Mouse (Mus musculus) forebrain, embryonic 12.5 days (tissue): Measurements from ENCODE around the gene 1700021F07Rik. TPM values are rescaled to one million over a fixed set of nuclear protein-coding genes. Genes with fewer than 3 reads are reported as not detected.

Experiments
- ATAC-seq: fragments of 200-750 bp; cut with Nextera tagmentation; 2 replicates; pipeline ENCODE4 v1.8.0; 2017; ENCODE audit warnings: moderate TSS enrichment; ENCODE audit not compliant: low FRiP score
- H3K27ac ChIP-seq: fragments of 300-500 bp; sonication (generic); 2 replicates; pipeline ENCODE4 v1.5.1; 2016; ENCODE audit warnings: mild to moderate bottlenecking
- H3K27me3 ChIP-seq: fragments of 300-500 bp; sonication (generic); 2 replicates; pipeline ENCODE4 v1.6.1; 2016; ENCODE audit warnings: mild to moderate bottlenecking
- H3K36me3 ChIP-seq: fragments of 300-500 bp; sonication (generic); replicated peaks from 2 replicates; pipeline ENCODE4 v1.6.1; 2016; ENCODE audit warnings: mild to moderate bottlenecking
- H3K4me1 ChIP-seq: fragments of 300-500 bp; sonication (generic); 2 replicates; pipeline ENCODE4 v1.6.1; 2016
- H3K4me2 ChIP-seq: fragments of 300-500 bp; sonication (generic); 2 replicates; pipeline ENCODE4 v1.6.1; 2016; ENCODE audit warnings: mild to moderate bottlenecking, moderate library complexity
- H3K4me3 ChIP-seq: fragments of 300-500 bp; sonication (generic); replicated peaks from 2 replicates; pipeline ENCODE4 v1.5.1; 2016; ENCODE audit warnings: mild to moderate bottlenecking
- H3K9ac ChIP-seq: fragments of 300-500 bp; sonication (generic); 2 replicates; pipeline ENCODE4 v1.6.1; 2016; ENCODE audit warnings: mild to moderate bottlenecking
- H3K9me3 ChIP-seq: fragments of 300-500 bp; sonication (generic); 2 replicates; pipeline ENCODE4 v1.6.1; 2016
- WGBS: fragments of 180-500 bp; shearing (Covaris S2); methylation state at CpG from one replicate; pipeline ENCODE4 v1.1.7; 2016; 5-methylcytosine and 5-hydroxymethylcytosine counted together
- polyA plus RNA-seq: library from polyadenylated mRNA; unstranded; fragments of >200 nt; fragmentation: Nextera tagmentation; extraction: Ambion mirVana; gene quantifications from 2 replicates; pipeline ENCODE4 v1.2.1, GENCODE M21; 2016

1700021F07Rik gene
- not detected in 2 replicates for polyA plus RNA-seq

DNA sequence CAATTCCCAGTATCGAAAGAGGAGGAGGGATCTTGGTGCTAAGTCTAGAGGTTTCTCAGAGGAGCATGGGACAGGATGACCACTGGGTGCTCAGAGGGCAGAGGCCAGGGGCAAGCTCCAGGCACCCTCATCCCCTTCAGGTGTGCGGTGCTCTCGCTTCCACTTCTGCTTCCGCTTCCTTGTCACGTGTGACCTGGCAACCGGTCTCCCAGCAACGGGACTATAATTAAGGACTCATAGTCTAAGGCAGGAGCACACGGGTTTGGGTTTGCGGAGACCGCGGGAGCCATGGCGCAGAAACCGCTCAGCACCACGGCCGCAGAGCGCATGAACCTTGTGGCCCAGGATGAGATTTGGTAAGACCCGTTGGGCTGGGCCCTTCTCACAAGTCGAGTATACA, at the start of gene 1700021F07Rik:
TSS of gene 1700021F07Rik (plus strand) at position 211 of the 400 bp plus-strand sequence.
- no peaks in the 10 kb centered on the region for H3K27me3 ChIP-seq
- no peak within 1 kb of the TSS for H3K9ac ChIP-seq
- no peaks in the 10 kb centered on the region for H3K4me1 ChIP-seq
- 92% methylated on average over 18 of the region's 18 CpGs for WGBS
- no peaks in the 10 kb centered on the region for H3K36me3 ChIP-seq
- no peak within 1 kb of the TSS for H3K4me3 ChIP-seq
- no peak within 1 kb of the TSS for H3K27ac ChIP-seq
- H3K4me2 ChIP-seq = no peak within 1 kb of the TSS
- ATAC-seq = no peak
- H3K9me3 ChIP-seq = no peaks in the 10 kb centered on the region

- Histone ChIP-seq H3K4me1 (no peaks in the 10 kb centered on the region), H3K27me3 (no peaks in the 10 kb centered on the region), H3K4me3 (no peak overlapping the region), H3K9me3 (no peaks in the 10 kb centered on the region), H3K36me3 (no peaks in the 10 kb centered on the region), H3K4me2 (no peak overlapping the region), H3K9ac (no peak overlapping the region), H3K27ac (no peak overlapping the region)
- no peak for ATAC-seq
- 82% methylated on average over 11 of the region's 11 CpGs for WGBS
Observed at GRCm38 (mm10) chr2:173473233-173473632, 49.2 kb upstream of the 1700021F07Rik start.

- Histone ChIP-seq H3K4me1 (no peaks in the 10 kb centered on the region), H3K4me2 (no peak overlapping the region), H3K36me3 (no peaks in the 10 kb centered on the region), H3K9me3 (no peaks in the 10 kb centered on the region), H3K27ac (no peak overlapping the region), H3K27me3 (no peaks in the 10 kb centered on the region), H3K9ac (no peak overlapping the region), H3K4me3 (no peak overlapping the region)
- 94% methylated on average over 12 of the region's 12 CpGs for WGBS
- ATAC-seq = no peak
Observed at GRCm38 (mm10) chr2:173479050-173479449, 43.3 kb upstream of the 1700021F07Rik start.

- Histone ChIP-seq H3K36me3 (no peaks in the 10 kb centered on the region), H3K4me1 (no peaks in the 10 kb centered on the region), H3K4me2 (no peak overlapping the region), H3K27me3 (no peaks in the 10 kb centered on the region), H3K9ac (no peak overlapping the region), H3K27ac (no peak overlapping the region), H3K9me3 (no peaks in the 10 kb centered on the region), H3K4me3 (no peak overlapping the region)
- 93% methylated on average over 4 of the region's 4 CpGs for WGBS
- ATAC-seq = no peak
Observed at GRCm38 (mm10) chr2:173484486-173484885, 37.9 kb upstream of the 1700021F07Rik start.

GRCm38 (mm10) chr2:173499612-173500011, 22.8 kb upstream of the 1700021F07Rik start:
- Histone ChIP-seq H3K9me3 (0 out of 2 replicates have a peak, but pooled peaks cover 2% of the 10 kb centered on the region), H3K36me3 (no peaks in the 10 kb centered on the region), H3K27me3 (no peaks in the 10 kb centered on the region), H3K9ac (no peak overlapping the region), H3K4me3 (no peak overlapping the region), H3K4me1 (no peaks in the 10 kb centered on the region), H3K27ac (no peak overlapping the region), H3K4me2 (no peak overlapping the region)
- 88% methylated on average over 2 of the region's 2 CpGs for whole genome bisulfite sequencing
- ATAC-seq = no peak

DNA sequence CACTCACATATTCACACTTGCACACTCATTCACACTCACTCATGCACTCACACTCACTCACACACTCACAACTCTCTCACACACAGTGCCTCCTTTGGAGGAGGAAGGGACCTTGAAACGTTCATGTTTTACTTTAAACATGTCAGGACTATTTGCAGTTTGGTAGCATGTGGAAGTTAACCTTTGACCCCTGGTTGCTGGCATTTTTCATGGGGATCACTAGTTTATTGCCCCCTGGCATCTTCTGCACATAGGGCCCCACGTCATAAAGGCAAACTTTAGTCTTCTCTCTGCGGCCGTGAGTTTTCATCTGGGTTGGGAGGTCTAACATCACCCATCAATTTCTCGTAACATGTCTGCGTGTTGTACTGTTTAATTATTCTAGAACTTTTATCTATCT, 8.4 kb upstream of the 1700021F07Rik start:
- no peak for ATAC-seq
- peaks cover 5% of the 10 kb centered on the region; the same call in 1 of the 2 replicates for H3K27me3 ChIP-seq
- WGBS = 94% methylated on average over 6 of the region's 6 CpGs
- H3K9me3 ChIP-seq = no peaks in the 10 kb centered on the region
- H3K9ac ChIP-seq = no peak overlapping the region
- no peaks in the 10 kb centered on the region for H3K36me3 ChIP-seq
- no peak overlapping the region for H3K4me2 ChIP-seq
- no peak overlapping the region for H3K4me3 ChIP-seq
- no peaks in the 10 kb centered on the region for H3K4me1 ChIP-seq
- no peak overlapping the region for H3K27ac ChIP-seq

DNA sequence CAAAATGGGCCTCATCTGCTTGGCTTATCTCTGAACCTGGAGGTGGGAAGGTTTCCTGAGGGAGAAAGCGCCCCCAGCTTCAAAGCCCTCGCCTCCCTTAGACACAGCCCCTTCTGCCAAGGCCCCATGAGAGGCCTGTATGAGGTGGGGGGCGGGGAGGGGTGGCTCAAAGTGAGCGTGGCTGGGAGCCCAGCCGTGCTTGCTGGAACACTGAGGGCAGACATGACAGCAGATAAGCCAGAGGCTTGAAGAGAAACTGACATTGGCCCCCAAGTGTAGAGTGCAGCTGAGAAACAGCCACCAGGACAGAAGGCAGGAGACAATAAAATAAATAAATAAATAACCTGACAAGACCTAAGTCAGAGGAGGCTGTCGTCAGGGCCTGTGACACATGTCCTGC, 7.2 kb upstream of the 1700021F07Rik start:
- H3K4me3 ChIP-seq = no peak overlapping the region
- H3K4me2 ChIP-seq = no peak overlapping the region
- H3K27ac ChIP-seq = no peak overlapping the region
- peaks cover 5% of the 10 kb centered on the region; the same call in 1 of the 2 replicates for H3K27me3 ChIP-seq
- no peaks in the 10 kb centered on the region for H3K36me3 ChIP-seq
- no peaks in the 10 kb centered on the region for H3K4me1 ChIP-seq
- no peaks in the 10 kb centered on the region for H3K9me3 ChIP-seq
- H3K9ac ChIP-seq = 0 out of 2 replicates have a peak overlapping the region, but pooled peaks have one; percentile 22
- WGBS = 67% methylated on average over 6 of the region's 6 CpGs
- no peak for ATAC-seq

DNA sequence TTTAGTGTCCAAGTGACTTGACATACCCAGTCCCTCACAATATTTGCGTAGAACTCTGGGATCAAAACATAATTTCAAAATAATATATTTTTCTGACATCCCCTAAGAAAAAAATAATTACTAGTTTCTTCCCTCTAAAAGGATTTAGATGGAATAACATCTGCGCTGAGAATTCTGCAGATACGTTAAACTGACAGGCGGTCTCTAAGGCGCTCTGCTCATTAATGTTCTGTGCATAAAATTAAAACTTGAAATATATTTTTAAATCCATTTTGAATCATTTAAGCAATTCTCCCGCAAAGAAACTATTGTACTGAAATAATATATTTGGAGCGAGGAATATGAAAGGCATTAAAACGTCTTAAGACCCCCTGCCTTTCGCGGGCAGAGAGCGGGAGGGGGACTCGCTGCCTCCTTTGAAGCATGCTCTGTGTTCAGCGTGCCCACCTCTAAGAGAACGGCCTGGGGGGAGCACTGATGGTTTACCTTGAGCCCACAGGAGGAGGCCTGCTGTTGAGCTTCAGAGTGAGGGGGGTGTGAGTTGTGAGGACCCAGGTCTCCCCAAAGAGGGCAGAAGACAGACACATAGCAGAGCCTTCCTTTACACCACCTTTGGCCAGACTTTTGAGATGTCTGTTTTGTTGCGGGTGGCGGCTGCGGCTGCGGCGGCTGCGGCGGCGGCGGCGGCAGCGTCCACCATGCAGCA, 6.1 kb upstream of the 1700021F07Rik start:
- 84% methylated on average over 25 of the region's 25 CpGs for WGBS
- Histone ChIP-seq H3K4me2 (no peak overlapping the region), H3K9me3 (no peaks in the 10 kb centered on the region), H3K9ac (no peak overlapping the region), H3K27ac (no peak overlapping the region), H3K36me3 (no peaks in the 10 kb centered on the region), H3K27me3 (peaks cover 5% of the 10 kb centered on the region; the same call in 1 of the 2 replicates), H3K4me3 (no peak overlapping the region), H3K4me1 (no peaks in the 10 kb centered on the region)
- ATAC-seq = no peak

GRCm38 (mm10) chr2:173528493-173528892, 6.1 kb downstream of the 1700021F07Rik start:
- no peak for ATAC-seq
- no peaks in the 10 kb centered on the region for H3K4me1 ChIP-seq
- H3K4me2 ChIP-seq = no peak overlapping the region
- no peaks in the 10 kb centered on the region for H3K9me3 ChIP-seq
- H3K27ac ChIP-seq = no peak overlapping the region
- WGBS = 84% methylated on average over 3 of the region's 3 CpGs
- H3K9ac ChIP-seq = no peak overlapping the region
- no peaks in the 10 kb centered on the region for H3K27me3 ChIP-seq
- no peaks in the 10 kb centered on the region for H3K36me3 ChIP-seq
- H3K4me3 ChIP-seq = no peak overlapping the region

- no peak for ATAC-seq
- H3K36me3 ChIP-seq = no peaks in the 10 kb centered on the region
- no peaks in the 10 kb centered on the region for H3K27me3 ChIP-seq
- H3K27ac ChIP-seq = no peak overlapping the region
- no peak overlapping the region for H3K9ac ChIP-seq
- 75% methylated on average over 15 of the region's 15 CpGs for WGBS
- H3K9me3 ChIP-seq = no peaks in the 10 kb centered on the region
- H3K4me2 ChIP-seq = no peak overlapping the region
- no peak overlapping the region for H3K4me3 ChIP-seq
- H3K4me1 ChIP-seq = no peaks in the 10 kb centered on the region
Observed at GRCm38 (mm10) chr2:173532711-173533462, 10.5 kb downstream of the 1700021F07Rik start.

DNA sequence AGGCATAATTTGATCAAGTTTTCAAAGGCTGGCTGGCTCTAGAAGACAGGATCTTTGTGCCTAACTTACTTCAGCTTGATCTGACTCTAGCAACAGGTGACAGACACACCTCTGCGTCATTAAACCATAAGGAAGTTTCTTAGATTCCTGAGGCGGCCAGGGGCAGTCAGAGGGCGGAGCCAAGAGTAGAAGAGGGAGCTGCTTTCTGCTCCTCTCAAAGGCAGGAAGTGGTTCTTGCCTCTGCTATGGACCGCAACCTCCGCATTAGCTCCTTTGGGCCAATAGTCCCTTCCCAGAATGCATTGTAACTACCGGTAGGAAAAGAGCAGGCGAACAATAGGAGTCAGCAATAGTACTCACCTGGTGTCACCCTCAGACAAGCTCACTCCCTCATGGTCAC, 12.2 kb downstream of the 1700021F07Rik start:
- H3K9ac ChIP-seq = no peak overlapping the region

GRCm38 (mm10) chr2:173535390-173535789, 13.0 kb downstream of the 1700021F07Rik start:
- no peaks in the 10 kb centered on the region for H3K9me3 ChIP-seq
- H3K27me3 ChIP-seq = no peaks in the 10 kb centered on the region
- ATAC-seq = no peak
- H3K27ac ChIP-seq = no peak overlapping the region
- no peak overlapping the region for H3K9ac ChIP-seq
- WGBS = 92% methylated on average over 18 of the region's 18 CpGs
- no peak overlapping the region for H3K4me2 ChIP-seq
- H3K4me3 ChIP-seq = no peak overlapping the region
- peaks cover 4% of the 10 kb centered on the region; the same call in 1 of the 2 replicates for H3K4me1 ChIP-seq
- no peaks in the 10 kb centered on the region for H3K36me3 ChIP-seq

More for the DNA sequence above, 12.2 kb downstream of the 1700021F07Rik start:
- no peak for ATAC-seq
- WGBS = 82% methylated on average over 7 of the region's 7 CpGs
- Histone ChIP-seq H3K27me3 (no peaks in the 10 kb centered on the region), H3K4me1 (0 out of 2 replicates have a peak, but pooled peaks cover 3% of the 10 kb centered on the region), H3K36me3 (no peaks in the 10 kb centered on the region), H3K27ac (no peak overlapping the region), H3K4me2 (no peak overlapping the region), H3K4me3 (no peak overlapping the region), H3K9me3 (no peaks in the 10 kb centered on the region)
